ENCODE assay signal across 8 mouse cellular contexts in the genomic region with DNA sequence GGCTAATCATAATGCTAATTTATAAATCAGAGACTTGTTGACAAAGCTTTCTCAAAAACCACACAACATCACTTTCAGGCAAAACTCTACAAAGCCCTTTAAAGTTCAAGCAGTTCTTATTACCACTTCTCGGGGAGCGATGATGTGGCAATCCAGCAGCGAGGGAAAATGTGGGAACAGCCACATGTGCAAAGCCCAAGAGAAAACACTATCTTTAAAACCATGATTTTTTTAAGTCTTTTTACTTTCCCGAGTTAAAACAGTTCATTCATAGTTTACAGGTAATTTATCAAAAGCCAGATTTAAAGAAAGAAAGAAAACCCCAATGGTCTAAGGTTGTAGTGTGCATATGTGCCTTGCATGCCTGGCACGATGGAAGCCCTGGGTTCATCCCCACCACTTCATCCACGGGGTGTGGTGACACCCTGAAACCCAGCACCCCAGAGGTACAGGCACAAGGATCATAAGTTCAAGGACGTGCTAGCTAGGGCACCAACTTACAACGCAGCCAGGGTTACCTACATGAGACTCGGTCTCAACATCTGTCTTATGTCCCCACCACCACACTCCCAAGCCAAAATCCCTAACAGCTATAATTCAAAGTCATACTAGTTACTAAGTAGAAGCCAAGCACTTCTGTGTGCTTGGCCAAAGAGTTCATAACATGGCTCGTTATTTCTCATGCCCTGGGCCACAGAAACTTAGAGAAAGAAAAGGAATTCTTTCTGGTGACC. TPM values are rescaled to one million over a fixed set of nuclear protein-coding genes. Genes with fewer than 3 reads are reported as not detected.
DNase-seq lines count a peak whose midpoint lies in the region; ATAC-seq and TF ChIP-seq lines count a peak whose summit lies in the region.

No protein-coding gene starts in this region.

- 10% methylated on average over 10 of the region's 10 CpGs for WGBS in limb, embryonic 12.5 days
- 13% methylated on average over 10 of the region's 10 CpGs for WGBS in midbrain, postnatal 0 days

- no peak for ATAC-seq in cerebellum, adult (ENCODE audit: insufficient number of reproducible peaks, low FRiP score, low TSS enrichment)
- peak; percentile 30 for ATAC-seq in erythroid progenitor cell, adult 5-6 weeks (replicated peaks; ENCODE audit: low FRiP score, poor library complexity, severe bottlenecking)
- ATAC-seq in limb, embryonic 12.5 days (ENCODE audit: insufficient number of reproducible peaks, insufficient read depth, low FRiP score, low TSS enrichment, low read depth): no peak
- ATAC-seq in midbrain, postnatal 0 days (ENCODE audit: low FRiP score): no peak

- no peaks in the 10 kb centered on the region for H3K9me3 ChIP-seq in limb, embryonic 12.5 days
- no peaks in the 10 kb centered on the region for H3K9me3 ChIP-seq in midbrain, postnatal 0 days (ENCODE audit: low read length)

- peak overlapping the region; percentile 95 for H3K9ac ChIP-seq in limb, embryonic 12.5 days (replicated peaks)
- peak overlapping the region; percentile 93 for H3K9ac ChIP-seq in midbrain, postnatal 0 days (replicated peaks; ENCODE audit: low read length, poor library complexity, severe bottlenecking)

- peak; percentile 22 for DNase-seq in cerebellum, adult 9-10 months
- DNase-seq in A20 (ENCODE audit: low read depth, low spot score): peak; percentile 53
- no peak for DNase-seq in midbrain, postnatal 0 days (ENCODE audit: low spot score)
- DNase-seq in thymus, postnatal 14 days: no peak
- no peak for DNase-seq in ovary, postnatal 14 days (ENCODE audit: low spot score)

- H3K27me3 ChIP-seq in limb, embryonic 12.5 days: no peaks in the 10 kb centered on the region
- H3K27me3 ChIP-seq in midbrain, postnatal 0 days (ENCODE audit: insufficient read depth, low read length): no peaks in the 10 kb centered on the region

- peak overlapping the region; percentile 94 for H3K27ac ChIP-seq in limb, embryonic 12.5 days
- no peak overlapping the region for H3K27ac ChIP-seq in midbrain, postnatal 0 days (ENCODE audit: low read depth, low read length)

- H3K4me1 ChIP-seq in limb, embryonic 12.5 days (replicated peaks): no peaks in the 10 kb centered on the region; the same call in 1 of the 2 replicates
- H3K4me1 ChIP-seq in midbrain, postnatal 0 days (ENCODE audit: insufficient read depth, low read length): peaks cover 9% of the 10 kb centered on the region

- H3K36me3 ChIP-seq in limb, embryonic 12.5 days: peaks cover 40% of the 10 kb centered on the region
- peaks cover 24% of the 10 kb centered on the region for H3K36me3 ChIP-seq in midbrain, postnatal 0 days (ENCODE audit: insufficient read depth, low read length)

- TF ChIP-seq CTCF in midbrain, postnatal 0 days (IDR thresholded peaks at IDR 0.05): no peak

- H3K4me3 ChIP-seq in limb, embryonic 12.5 days (replicated peaks): peak overlapping the region; percentile 95
- H3K4me3 ChIP-seq in midbrain, postnatal 0 days (ENCODE audit: low read depth, low read length): peak overlapping the region; percentile 96

- peak overlapping the region; percentile 82 for H3K4me2 ChIP-seq in limb, embryonic 12.5 days
- H3K4me2 ChIP-seq in midbrain, postnatal 0 days (ENCODE audit: low read depth, low read length, poor library complexity, severe bottlenecking): peak overlapping the region; percentile 67

RNA-seq across cellular contexts. Expression of a gene that starts 1.2 kb away (rescaled TPM):
- total RNA-seq in erythroid progenitor cell, adult 5-6 weeks (2015; ENCODE audit: low replicate concordance): 76.0 and 76.3 TPM in 2 replicates
- 66.6 and 69.7 TPM in 2 replicates for total RNA-seq in erythroid progenitor cell, adult 5-6 weeks (2017; ENCODE audit: low replicate concordance)
- polyA plus RNA-seq in limb, embryonic 12.5 days (2016; fragmentation: Nextera tagmentation; extraction: Ambion mirVana): 128 and 134 TPM in 2 replicates
- 32.5 and 36.7 TPM in 2 replicates for total RNA-seq in midbrain, postnatal 0 days (2014; rRNA removed)
- polyA plus RNA-seq in midbrain, postnatal 0 days (2015; fragmentation: Nextera tagmentation; extraction: Ambion mirVana): 66.9 and 71.0 TPM in 2 replicates

RNA-seq across cellular contexts. Expression of a gene that starts 44.0 kb away (rescaled TPM):
- total RNA-seq in erythroid progenitor cell, adult 5-6 weeks (2015; ENCODE audit: low replicate concordance): 37.8 and 71.7 TPM in 2 replicates
- total RNA-seq in erythroid progenitor cell, adult 5-6 weeks (2017; ENCODE audit: low replicate concordance): 78.0 and 78.3 TPM in 2 replicates
- polyA plus RNA-seq in limb, embryonic 12.5 days (2016; fragmentation: Nextera tagmentation; extraction: Ambion mirVana): 68.6 and 73.3 TPM in 2 replicates
- total RNA-seq in midbrain, postnatal 0 days (2014; rRNA removed): 24.5 and 44.6 TPM in 2 replicates
- polyA plus RNA-seq in midbrain, postnatal 0 days (2015; fragmentation: Nextera tagmentation; extraction: Ambion mirVana): 44.3 and 45.7 TPM in 2 replicates

RNA-seq across cellular contexts. Expression of a gene that starts 44.1 kb away (rescaled TPM):
- total RNA-seq in erythroid progenitor cell, adult 5-6 weeks (2015; ENCODE audit: low replicate concordance): not detected in 2 replicates
- 1.5 TPM in 1 of 2 replicates, not detected in the other for total RNA-seq in erythroid progenitor cell, adult 5-6 weeks (2017; ENCODE audit: low replicate concordance)
- 1.4 and 1.6 TPM in 2 replicates for polyA plus RNA-seq in limb, embryonic 12.5 days (2016; fragmentation: Nextera tagmentation; extraction: Ambion mirVana)
- total RNA-seq in midbrain, postnatal 0 days (2014; rRNA removed): 1.6 and 3.4 TPM in 2 replicates
- 3.8 and 4.4 TPM in 2 replicates for polyA plus RNA-seq in midbrain, postnatal 0 days (2015; fragmentation: Nextera tagmentation; extraction: Ambion mirVana)

Comparison
In these comparisons a context has a peak if more than half of its experiments do, and no peak if none do; other contexts are left out.
1. DNase-seq: peak in cerebellum, adult 9-10 months (single experiment) and A20 (single experiment); none in midbrain, postnatal 0 days (single experiment), thymus, postnatal 14 days (single experiment) and ovary, postnatal 14 days (single experiment).